Mouse (Mus musculus) MEL (cell line): ENCODE data around the gene Gm26920. TPM values are rescaled to one million over a fixed set of nuclear protein-coding genes. Genes with fewer than 3 reads are reported as not detected.
A peak's percentile ranks its signal among the peaks of the same experiment; 100 is the strongest.

ENCODE experiments used
- DNase-seq: peaks from one replicate; pipeline ENCODE4 v3.0.0; 2011; ENCODE audit warnings: low read depth, low spot score
- H3K27ac ChIP-seq: 2 replicates; pipeline ENCODE4 v1.5.1; 2012; ENCODE audit warnings: low read depth, mild to moderate bottlenecking, control low read depth, low read length, moderate library complexity; ENCODE audit not compliant: control insufficient read depth
- H3K27me3 ChIP-seq, 2 experiments: fragments of 150-350 bp in 1 of 2; sonication (generic) in 1 of 2; 2 replicates each; pipeline ENCODE4 v1.6.1; 2012; ENCODE audit warnings: low read length in 2 of 2, mild to moderate bottlenecking in 2 of 2, improper control_type of control experiment in 1 of 2, moderate library complexity in 1 of 2; ENCODE audit not compliant: insufficient read depth in 2 of 2, control insufficient read depth in 1 of 2
- H3K36me3 ChIP-seq, 2 experiments: 2 replicates each; pipeline ENCODE4 v1.6.1; 2012 to 2014; ENCODE audit warnings: low read length in 2 of 2, improper control_type of control experiment in 1 of 2, inconsistent platforms in 1 of 2, mild to moderate bottlenecking in 1 of 2; ENCODE audit not compliant: insufficient read depth in 2 of 2, control insufficient read depth in 1 of 2
- H3K4me1 ChIP-seq, 2 experiments: fragments of 150-350 bp in 1 of 2; sonication (generic) in 1 of 2; 2 replicates each; pipeline ENCODE4 v1.6.1; 2012; ENCODE audit warnings: low read length in 2 of 2, improper control_type of control experiment in 1 of 2, mild to moderate bottlenecking in 1 of 2; ENCODE audit not compliant: insufficient read depth in 2 of 2, control insufficient read depth in 1 of 2
- H3K4me3 ChIP-seq, 2 experiments: fragments of 150-350 bp in 1 of 2; sonication (generic) in 1 of 2; 2 replicates each; pipeline ENCODE4 v1.5.1; 2012; ENCODE audit warnings: low read depth in 2 of 2, low read length in 2 of 2, mild to moderate bottlenecking in 2 of 2, moderate library complexity in 2 of 2, control low read depth in 1 of 2, improper control_type of control experiment in 1 of 2; ENCODE audit not compliant: control insufficient read depth in 1 of 2, insufficient read depth in 1 of 2
- H3K79me2 ChIP-seq: 2 replicates; pipeline ENCODE4 v1.6.1; 2012; ENCODE audit warnings: mild to moderate bottlenecking, low read length, moderate library complexity; ENCODE audit not compliant: control insufficient read depth, poor library complexity, insufficient read depth
- H3K9ac ChIP-seq: 2 replicates; pipeline ENCODE4 v1.6.1; 2012; ENCODE audit warnings: low read depth, mild to moderate bottlenecking, control low read depth, low read length, moderate library complexity; ENCODE audit not compliant: control insufficient read depth, poor library complexity, severe bottlenecking
- H3K9me3 ChIP-seq: fragments of 150-350 bp; sonication (generic); replicated peaks from 2 replicates; pipeline ENCODE4 v1.6.1; 2012; ENCODE audit warnings: mild to moderate bottlenecking, low read length, improper control_type of control experiment, moderate library complexity; ENCODE audit not compliant: insufficient read depth
- CTCF ChIP-seq, 3 experiments: IDR thresholded peaks in 2 of 3; conservative IDR thresholded peaks in 1 of 3; 2 replicates each; pipeline ENCODE4 v1.5.1; 2011 to 2012; ENCODE audit warnings: low read length in 3 of 3, low read depth in 2 of 3, mild to moderate bottlenecking in 2 of 3, improper control_type of control experiment in 1 of 3, inconsistent platforms in 1 of 3, mixed read lengths in 1 of 3, moderate library complexity in 1 of 3; ENCODE audit not compliant: control insufficient read depth in 1 of 3, insufficient read depth in 1 of 3, poor library complexity in 1 of 3, severe bottlenecking in 1 of 3
- EP300 ChIP-seq, 2 experiments: IDR thresholded peaks; 2 replicates each; pipeline ENCODE4 v1.6.1; 2011; ENCODE audit warnings: improper control_type of control experiment in 2 of 2, low read length in 2 of 2, low read depth in 1 of 2, mild to moderate bottlenecking in 1 of 2
- ETS1 ChIP-seq: IDR thresholded peaks from 2 replicates; pipeline ENCODE4 v1.6.1; 2012; ENCODE audit warnings: low read depth, mild to moderate bottlenecking, inconsistent platforms, low read length, improper control_type of control experiment, moderate library complexity
- GATA1 ChIP-seq: IDR thresholded peaks from 2 replicates; pipeline ENCODE4 v1.6.1; 2011; ENCODE audit warnings: low read depth, low read length, improper control_type of control experiment
- MAX ChIP-seq: IDR thresholded peaks from 2 replicates; pipeline ENCODE4 v1.6.1; 2011; ENCODE audit warnings: low read length, improper control_type of control experiment
- MEF2A ChIP-seq: IDR thresholded peaks from 2 replicates; pipeline ENCODE4 v1.6.1; 2014; ENCODE audit warnings: low read depth, mild to moderate bottlenecking, inconsistent platforms, low read length, improper control_type of control experiment; ENCODE audit not compliant: poor library complexity, insufficient replicate concordance, severe bottlenecking; ENCODE audit errors: extremely low read depth
- MXI1 ChIP-seq: IDR thresholded peaks from 2 replicates; pipeline ENCODE4 v1.6.1; 2011; ENCODE audit warnings: mild to moderate bottlenecking, low read depth, low read length, improper control_type of control experiment
- MYC ChIP-seq: IDR thresholded peaks from 2 replicates; pipeline ENCODE4 v1.6.1; 2011; ENCODE audit warnings: low read depth, mild to moderate bottlenecking, low read length, improper control_type of control experiment, moderate library complexity
- NELFE ChIP-seq: IDR thresholded peaks from 2 replicates; pipeline ENCODE4 v1.6.1; 2011; ENCODE audit warnings: low read depth, low read length, improper control_type of control experiment
- NRF1 ChIP-seq: IDR thresholded peaks from 2 replicates; pipeline ENCODE4 v1.6.1; 2014; ENCODE audit warnings: low read depth, mild to moderate bottlenecking, inconsistent platforms, low read length, improper control_type of control experiment, moderate library complexity; ENCODE audit not compliant: poor library complexity, insufficient read depth, severe bottlenecking
- POLR2A ChIP-seq, 2 experiments: IDR thresholded peaks; 2 replicates each; pipeline ENCODE4 v1.6.1; 2011 to 2012; ENCODE audit warnings: low read length in 2 of 2, mild to moderate bottlenecking in 2 of 2, control low read depth in 1 of 2, improper control_type of control experiment in 1 of 2, low read depth in 1 of 2, moderate library complexity in 1 of 2; ENCODE audit not compliant: control insufficient read depth in 1 of 2, insufficient read depth in 1 of 2, poor library complexity in 1 of 2
- RCOR1 ChIP-seq: IDR thresholded peaks from 2 replicates; pipeline ENCODE4 v1.6.1; 2012; ENCODE audit warnings: low read depth, mild to moderate bottlenecking, inconsistent platforms, low read length, improper control_type of control experiment
- SIN3A ChIP-seq: IDR thresholded peaks from 2 replicates; pipeline ENCODE4 v1.6.1; 2012; ENCODE audit warnings: low read length, improper control_type of control experiment, inconsistent platforms
- TAL1 ChIP-seq: IDR thresholded peaks from 2 replicates; pipeline ENCODE4 v1.6.1; 2012; ENCODE audit warnings: mild to moderate bottlenecking, inconsistent platforms, low read length, moderate library complexity, mixed read lengths
- TCF12 ChIP-seq: IDR thresholded peaks from 2 replicates; pipeline ENCODE4 v1.6.1; 2014; ENCODE audit warnings: low read depth, mild to moderate bottlenecking, inconsistent platforms, low read length, improper control_type of control experiment, moderate library complexity
- UBTF ChIP-seq: IDR thresholded peaks from 2 replicates; pipeline ENCODE4 v1.6.1; 2012; ENCODE audit warnings: low read depth, mild to moderate bottlenecking, inconsistent platforms, low read length, improper control_type of control experiment, moderate library complexity, borderline replicate concordance; ENCODE audit not compliant: insufficient read depth
- ZNF384 ChIP-seq: IDR thresholded peaks from 2 replicates; pipeline ENCODE4 v1.6.1; 2012; ENCODE audit warnings: low read depth, mild to moderate bottlenecking, inconsistent platforms, low read length, improper control_type of control experiment
- polyA plus RNA-seq, 2 experiments: library from polyadenylated mRNA; stranded (reverse) in 1 of 2; unstranded in 1 of 2; fragments of >175 nt in 1 of 2; fragments of >200 nt in 1 of 2; gene quantifications; 2 replicates each; pipeline versions ENCODE4 v1.2.1 to v1.2.4; 2012; ENCODE audit warnings: low replicate concordance in 2 of 2, low read depth in 1 of 2; ENCODE audit not compliant: insufficient read length in 2 of 2, insufficient read depth in 1 of 2, missing spikeins in 1 of 2
- total RNA-seq: library from RNA; depleted of rRNA; stranded (reverse); fragments of 300-350 nt; gene quantifications from 2 replicates; pipeline ENCODE4 v1.2.3, GENCODE M21; 2012

The Gm26920 gene
- total and polyA plus RNA-seq, 3 experiments = 0.62 TPM; not detected in 2

- H3K36me3 ChIP-seq = peaks cover 1 to 14% of the 10 kb centered on the region in 2 experiments; a peak in 3 of 4 replicates
- TF ChIP-seq MYC = peak; percentile 55; the same call in 1 of the 2 replicates
- no peak for TF ChIP-seq RCOR1
- TF ChIP-seq SIN3A = peak; percentile 43
- TF ChIP-seq EP300 (IDR thresholded peaks at IDR 0.05; ENCODE audit: low read depth in 1 of 2, low read length in 2 of 2) = peak; percentile 66 to 74
- TF ChIP-seq MEF2A = no peak
- peak; percentile 79; the same call in 1 of the 2 replicates for TF ChIP-seq TCF12
- peak; percentile 47; the same call in 1 of the 2 replicates for TF ChIP-seq MXI1
- TF ChIP-seq POLR2A (IDR thresholded peaks at IDR 0.05; ENCODE audit: control insufficient read depth in 1 of 2, insufficient read depth in 1 of 2, low read depth in 1 of 2, low read length in 2 of 2, poor library complexity in 1 of 2) = 0 out of 4 replicates have a peak, but pooled peaks of 1 of the 2 experiments have one; percentile 15
- 0 out of 2 replicates have a peak, but pooled peaks have one; percentile 41 for TF ChIP-seq MAX
- no peak for TF ChIP-seq NRF1
- TF ChIP-seq ETS1 = peak; percentile 30; the same call in 1 of the 2 replicates
- peak; percentile 71 for TF ChIP-seq GATA1
- no peak for TF ChIP-seq CTCF (IDR thresholded peaks at IDR 0.05 in 2 of 3, conservative IDR thresholded peaks at IDR 0.05 in 1 of 3; ENCODE audit: control insufficient read depth in 1 of 3, insufficient read depth in 1 of 3, low read depth in 2 of 3, low read length in 3 of 3, poor library complexity in 1 of 3, severe bottlenecking in 1 of 3)
- TF ChIP-seq TAL1 = peak; percentile 79
Observed at GRCm38 (mm10) chr7:30023800-30024199, 66.4 kb downstream of the Gm26920 start.

GRCm38 (mm10) chr7:30023324-30023723, 66.9 kb downstream of the Gm26920 start:
- Histone ChIP-seq H3K27me3 (no peaks in the 10 kb centered on the region), H3K27ac (peak overlapping the region; percentile 64), H3K4me1 (peaks cover 7 to 26% of the 10 kb centered on the region in 2 experiments), H3K79me2 (no peaks in the 10 kb centered on the region), H3K4me3 (no peak overlapping the region), H3K36me3 (peaks cover 1 to 14% of the 10 kb centered on the region in 2 experiments; a peak in 3 of 4 replicates), H3K9me3 (no peaks in the 10 kb centered on the region), H3K9ac (no peak overlapping the region)
- DNase-seq = no peak
- TF ChIP-seq GATA1 (no peak), ZNF384 (no peak), UBTF (no peak), NELFE (no peak)

More at GRCm38 (mm10) chr7:30023800-30024199, 66.4 kb downstream of the Gm26920 start:
- DNase-seq = peak; percentile 92
- no peak overlapping the region for H3K4me3 ChIP-seq
- H3K27ac ChIP-seq = peak overlapping the region; percentile 83
- H3K9me3 ChIP-seq = no peaks in the 10 kb centered on the region
- H3K27me3 ChIP-seq = no peaks in the 10 kb centered on the region
- peaks cover 7 to 26% of the 10 kb centered on the region in 2 experiments for H3K4me1 ChIP-seq
- H3K79me2 ChIP-seq = no peaks in the 10 kb centered on the region
- no peak overlapping the region for H3K9ac ChIP-seq
